Mouse (Mus musculus) kidney, adult 2 months (tissue): ENCODE measurements around the gene Ankrd12.

Source experiments
- CTCF ChIP-seq: fragments of 200-500 bp; conservative IDR thresholded peaks from 2 replicates; pipeline ENCODE4 v1.5.1; 2011; ENCODE audit warnings: low read depth, mild to moderate bottlenecking, control low read depth, low read length, moderate library complexity, mixed read lengths; ENCODE audit not compliant: insufficient read depth, insufficient read length
- POLR2A ChIP-seq: fragments of 200-500 bp; IDR thresholded peaks from one replicate; pipeline ENCODE4 v1.6.1; 2011; ENCODE audit warnings: low read depth, low read length, control low read depth

- TF ChIP-seq POLR2A (no peak), CTCF (no peak)
Observed at GRCm38 (mm10) chr17:65929319-65929978, 147.4 kb downstream of the Ankrd12 start.
